ENCODE assay signal across 13 mouse cellular contexts in genomic region chr1:151684978-151685377, GRCm38 (mm10).
A peak's percentile ranks its signal among the peaks of the same experiment; 100 is the strongest.
DNase-seq lines count a peak whose midpoint lies in the region; ATAC-seq and TF ChIP-seq lines count a peak whose summit lies in the region.
"Had no signal": no experiment of that assay in that cellular context is flagged by ENCODE, and none has a peak within 500 bp of the region (broad histone marks: within the 10 kb centered on the region; RNA-seq: fewer than 3 reads in every experiment).

No protein-coding gene starts in this region.

- H3K9ac ChIP-seq in stomach, embryonic 16.5 days (ENCODE audit: low read length), result no peak overlapping the region
- no peak overlapping the region for H3K9ac ChIP-seq in midbrain, embryonic 15.5 days
- no peak overlapping the region for H3K9ac ChIP-seq in forebrain, embryonic 16.5 days (replicated peaks; ENCODE audit: low read depth, low read length)
- H3K9ac ChIP-seq: lung, embryonic 15.5 days; midbrain, embryonic 13.5 days had no signal

- TF ChIP-seq POLR2A in testis, adult 2 months (IDR thresholded peaks at IDR 0.05; ENCODE audit: control insufficient read depth, low read depth, low read length), result no peak

- DNase-seq in gastrocnemius, adult 2 months, result no peak
- no peak for DNase-seq in gastrocnemius, adult 18-20 months (ENCODE audit: low spot score)
- no peak for DNase-seq in testis, postnatal 14 days (ENCODE audit: low spot score)
- DNase-seq in induced T-regulatory cell, adult 2 months (ENCODE audit: low read depth), result peak; percentile 86
- DNase-seq: thymus, postnatal 4 days had no signal

- ATAC-seq in stomach, embryonic 16.5 days (ENCODE audit: insufficient read depth, low FRiP score), result no peak
- no peak for ATAC-seq in midbrain, embryonic 15.5 days (replicated peaks)
- ATAC-seq in forebrain, embryonic 16.5 days, result no peak
- ATAC-seq: midbrain, embryonic 13.5 days had no signal

- no peak overlapping the region for H3K4me3 ChIP-seq in gastrocnemius, adult 2 months
- H3K4me3 ChIP-seq in testis, adult 2 months (ENCODE audit: control insufficient read depth, low read depth, low read length), result no peak overlapping the region
- no peak overlapping the region for H3K4me3 ChIP-seq in stomach, embryonic 16.5 days (replicated peaks; ENCODE audit: low read length)
- no peak overlapping the region for H3K4me3 ChIP-seq in midbrain, embryonic 15.5 days
- H3K4me3 ChIP-seq in forebrain, embryonic 16.5 days (replicated peaks; ENCODE audit: low read length), result no peak overlapping the region
- H3K4me3 ChIP-seq: left cerebral cortex, adult 2 months; lung, embryonic 15.5 days; midbrain, embryonic 13.5 days had no signal

- H3K27me3 ChIP-seq in testis, adult 2 months (ENCODE audit: control insufficient read depth, insufficient read depth, low read length), result no peaks in the 10 kb centered on the region
- no peaks in the 10 kb centered on the region for H3K27me3 ChIP-seq in stomach, embryonic 16.5 days (ENCODE audit: control insufficient read depth, insufficient read depth, low read length)
- H3K27me3 ChIP-seq in midbrain, embryonic 15.5 days (replicated peaks), result no peaks in the 10 kb centered on the region
- no peaks in the 10 kb centered on the region for H3K27me3 ChIP-seq in forebrain, embryonic 16.5 days (replicated peaks; ENCODE audit: control insufficient read depth, insufficient read depth, low read length)
- H3K27me3 ChIP-seq: CH12.LX; lung, embryonic 15.5 days; midbrain, embryonic 13.5 days had no signal

- H3K27ac ChIP-seq in gastrocnemius, adult 2 months, result peak overlapping the region; percentile 78
- peak overlapping the region; percentile 65 for H3K27ac ChIP-seq in testis, adult 2 months (ENCODE audit: control insufficient read depth, insufficient read depth, low read depth, low read length)
- H3K27ac ChIP-seq in stomach, embryonic 16.5 days (ENCODE audit: low read length), result peak overlapping the region; percentile 4; the same call in 1 of the 2 replicates
- H3K27ac ChIP-seq in midbrain, embryonic 15.5 days, result no peak overlapping the region
- no peak overlapping the region for H3K27ac ChIP-seq in forebrain, embryonic 16.5 days (ENCODE audit: low read length)
- H3K27ac ChIP-seq: left cerebral cortex, adult 2 months; lung, embryonic 15.5 days; midbrain, embryonic 13.5 days had no signal

- H3K9me3 ChIP-seq in stomach, embryonic 16.5 days (replicated peaks; ENCODE audit: control insufficient read depth, low read length), result no peaks in the 10 kb centered on the region
- H3K9me3 ChIP-seq in midbrain, embryonic 15.5 days, result no peaks in the 10 kb centered on the region
- H3K9me3 ChIP-seq in forebrain, embryonic 16.5 days (ENCODE audit: control insufficient read depth, low read length), result no peaks in the 10 kb centered on the region
- H3K9me3 ChIP-seq: lung, embryonic 15.5 days; midbrain, embryonic 13.5 days had no signal

- peaks cover 2% of the 10 kb centered on the region; the same call in 1 of the 2 replicates for H3K4me1 ChIP-seq in testis, adult 2 months (ENCODE audit: control insufficient read depth, insufficient read depth, low read length)
- peaks cover 30% of the 10 kb centered on the region for H3K4me1 ChIP-seq in stomach, embryonic 16.5 days (ENCODE audit: control insufficient read depth, insufficient read depth, low read length)
- peaks cover 6% of the 10 kb centered on the region; the same call in 1 of the 2 replicates for H3K4me1 ChIP-seq in midbrain, embryonic 15.5 days
- peaks cover 7% of the 10 kb centered on the region for H3K4me1 ChIP-seq in forebrain, embryonic 16.5 days (replicated peaks; ENCODE audit: control insufficient read depth, insufficient read depth, low read length)

- no peak overlapping the region for H3K4me2 ChIP-seq in stomach, embryonic 16.5 days (ENCODE audit: low read depth, low read length)
- no peak overlapping the region for H3K4me2 ChIP-seq in midbrain, embryonic 15.5 days
- H3K4me2 ChIP-seq in forebrain, embryonic 16.5 days (ENCODE audit: low read length), result no peak overlapping the region
- H3K4me2 ChIP-seq: lung, embryonic 15.5 days; midbrain, embryonic 13.5 days had no signal

- no peak for TF ChIP-seq CTCF in gastrocnemius, adult 2 months (IDR thresholded peaks at IDR 0.05)
- no peak for TF ChIP-seq CTCF in testis, adult 2 months (IDR thresholded peaks at IDR 0.05; ENCODE audit: control insufficient read depth, insufficient read depth, insufficient replicate concordance, low read depth, low read length)

- intact Hi-C loops in gastrocnemius, adult 2 months (cut with DNase I), result no loop called here

- 59% methylated on average over 5 of the region's 5 CpGs for WGBS in stomach, embryonic 16.5 days
- WGBS in midbrain, embryonic 15.5 days, result 73% methylated on average over 5 of the region's 5 CpGs
- 58% methylated on average over 5 of the region's 5 CpGs for WGBS in forebrain, embryonic 16.5 days

- H3K36me3 ChIP-seq in testis, adult 2 months (ENCODE audit: control insufficient read depth, insufficient read depth, low read length), result no peaks in the 10 kb centered on the region
- H3K36me3 ChIP-seq in stomach, embryonic 16.5 days (ENCODE audit: control insufficient read depth, insufficient read depth, low read length), result no peaks in the 10 kb centered on the region
- no peaks in the 10 kb centered on the region for H3K36me3 ChIP-seq in midbrain, embryonic 15.5 days (replicated peaks)
- no peaks in the 10 kb centered on the region for H3K36me3 ChIP-seq in forebrain, embryonic 16.5 days (ENCODE audit: control insufficient read depth, insufficient read depth)
- H3K36me3 ChIP-seq: lung, embryonic 15.5 days; midbrain, embryonic 13.5 days had no signal

Comparison
In these comparisons a context has a peak if more than half of its experiments do, and no peak if none do; other contexts are left out.
1. H3K27ac ChIP-seq: peak in gastrocnemius, adult 2 months (single experiment), testis, adult 2 months (single experiment) and stomach, embryonic 16.5 days (single experiment); none in midbrain, embryonic 15.5 days (single experiment) and forebrain, embryonic 16.5 days (single experiment).